Mouse (Mus musculus) cerebellum, adult 2 months (tissue): ENCODE data around the gene Arap2. TPM values are rescaled to one million over a fixed set of nuclear protein-coding genes. Genes with fewer than 3 reads are reported as not detected.
A peak's percentile ranks its signal among the peaks of the same experiment; 100 is the strongest.

ENCODE experiments used
- DNase-seq, 2 experiments: peaks; one replicate each; pipeline ENCODE4 v3.0.0; 2021
- H3K27ac ChIP-seq: fragments of 200-500 bp; 2 replicates; pipeline ENCODE4 v1.5.1; 2012; ENCODE audit warnings: low read length, control low read depth, inconsistent platforms; ENCODE audit not compliant: insufficient read depth
- H3K27me3 ChIP-seq: fragments of 200-500 bp; 2 replicates; pipeline ENCODE4 v1.6.1; 2012; ENCODE audit warnings: inconsistent platforms, mild to moderate bottlenecking, low read length, moderate library complexity; ENCODE audit not compliant: control insufficient read depth, insufficient read depth
- H3K4me1 ChIP-seq: fragments of 200-500 bp; 2 replicates; pipeline ENCODE4 v1.6.1; 2011; ENCODE audit warnings: low read length; ENCODE audit not compliant: control insufficient read depth, insufficient read depth
- H3K4me3 ChIP-seq: fragments of 200-500 bp; replicated peaks from 2 replicates; pipeline ENCODE3; 2011; ENCODE audit warnings: mild to moderate bottlenecking, low read depth, low read length, control low read depth; ENCODE audit not compliant: insufficient read depth
- CTCF ChIP-seq: fragments of 200-500 bp; IDR thresholded peaks from 2 replicates; pipeline ENCODE4 v1.5.1; 2011; ENCODE audit warnings: low read depth, mild to moderate bottlenecking, control low read depth, low read length, moderate library complexity, borderline replicate concordance; ENCODE audit not compliant: insufficient read depth
- POLR2A ChIP-seq: fragments of 200-500 bp; IDR thresholded peaks from 2 replicates; pipeline ENCODE4 v1.6.1; 2011; ENCODE audit warnings: low read length, control low read depth, borderline replicate concordance; ENCODE audit not compliant: insufficient read depth
- WGBS: fragments of 180-500 bp; shearing (Covaris S2); methylation state at CpG from one replicate; pipeline ENCODE4 v1.1.7; 2018; 5-methylcytosine and 5-hydroxymethylcytosine counted together
- polyA plus RNA-seq: library from polyadenylated mRNA; depleted of rRNA; stranded (reverse); fragments of >200 nt; gene quantifications from 2 replicates; pipeline ENCODE4 v1.2.3, GENCODE M21; 2012

The Arap2 gene
- polyA plus RNA-seq, 1 experiment, result 29.1 TPM

DNA sequence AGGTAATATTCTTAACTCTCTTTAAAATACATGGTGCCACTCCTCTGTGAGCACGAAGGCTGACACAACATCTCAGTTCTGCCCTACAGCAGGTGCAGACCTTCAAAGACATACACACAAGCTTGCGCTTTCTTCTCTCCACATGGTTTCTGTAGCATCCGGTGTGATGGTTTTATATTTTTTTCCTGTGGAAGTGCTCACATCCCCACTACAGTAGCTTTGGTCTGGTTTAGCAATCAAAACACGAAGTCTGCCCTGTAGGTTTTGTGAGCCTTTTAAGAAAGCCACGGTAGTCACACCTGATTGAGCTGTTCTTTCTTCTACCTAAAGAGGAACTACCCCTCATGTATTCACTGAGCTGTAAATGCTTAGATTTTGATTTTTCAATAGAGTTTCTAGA lies 12.7 kb upstream of the Arap2 start:
- H3K27ac ChIP-seq, result no peak overlapping the region
- WGBS, result 81% methylated on average over 5 of the region's 5 CpGs
- no peak for DNase-seq
- no peaks in the 10 kb centered on the region for H3K27me3 ChIP-seq
- no peak overlapping the region for H3K4me3 ChIP-seq
- no peak for TF ChIP-seq POLR2A
- TF ChIP-seq CTCF, result no peak
- H3K4me1 ChIP-seq, result no peaks in the 10 kb centered on the region

DNA sequence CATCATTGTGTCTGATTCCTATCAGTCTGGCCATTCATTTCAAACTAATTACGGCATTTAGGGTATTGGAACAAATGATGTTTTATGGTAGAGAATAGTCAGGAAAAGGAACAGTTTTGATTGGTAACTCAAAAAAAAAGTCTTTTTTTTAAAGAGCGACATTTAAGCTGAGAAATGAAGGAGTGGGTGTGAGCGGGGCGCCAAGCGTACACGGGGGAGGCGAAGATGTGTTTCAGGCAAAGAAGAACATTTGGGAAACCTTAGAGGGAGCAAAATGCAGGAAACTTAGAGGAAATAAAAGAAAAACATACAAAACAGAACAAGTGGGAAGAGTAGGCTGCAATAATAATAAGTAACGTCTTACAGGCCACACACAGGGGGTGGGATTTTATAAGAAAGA lies 11.8 kb upstream of the Arap2 start:
- DNase-seq, result no peak
- H3K4me3 ChIP-seq, result no peak overlapping the region
- no peaks in the 10 kb centered on the region for H3K27me3 ChIP-seq
- no peak overlapping the region for H3K27ac ChIP-seq
- WGBS, result 91% methylated on average over 8 of the region's 8 CpGs
- no peaks in the 10 kb centered on the region for H3K4me1 ChIP-seq
- TF ChIP-seq POLR2A, result no peak
- no peak for TF ChIP-seq CTCF

- Histone ChIP-seq H3K27ac (no peak overlapping the region), H3K4me1 (no peaks in the 10 kb centered on the region), H3K4me3 (no peak overlapping the region), H3K27me3 (no peaks in the 10 kb centered on the region)
- WGBS, result 90% methylated on average over 11 of the region's 11 CpGs
- no peak for TF ChIP-seq POLR2A
- no peak for TF ChIP-seq CTCF
- no peak for DNase-seq
Measured at GRCm38 (mm10) chr5:62771775-62772599, 6.0 kb upstream of the Arap2 start.

DNA sequence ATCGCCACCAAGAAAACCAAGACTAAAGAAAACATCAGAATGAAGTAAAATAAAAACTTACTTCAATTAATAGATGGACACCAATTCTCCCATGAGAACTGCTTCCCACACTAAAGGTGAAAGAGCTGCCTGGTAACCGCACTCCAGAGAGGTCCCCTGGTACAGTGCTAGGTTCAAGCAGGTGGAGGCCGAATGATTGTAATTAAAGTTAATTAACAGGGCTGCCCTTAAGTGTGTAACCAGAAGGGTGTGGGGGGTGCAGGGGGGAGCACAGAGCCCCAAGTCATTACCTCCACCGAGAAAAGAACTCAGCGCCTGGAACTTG lies 538 bp downstream of the Arap2 start:
- WGBS, result 18% methylated on average over 5 of the region's 5 CpGs
- H3K27me3 ChIP-seq, result no peaks in the 10 kb centered on the region
- H3K4me1 ChIP-seq, result no peaks in the 10 kb centered on the region
- TF ChIP-seq POLR2A (no peak), CTCF (no peak)
- H3K4me3 ChIP-seq, result peak overlapping the region; percentile 66
- peak overlapping the region; percentile 47; the same call in 1 of the 2 replicates for H3K27ac ChIP-seq
- DNase-seq, result no peak

DNA sequence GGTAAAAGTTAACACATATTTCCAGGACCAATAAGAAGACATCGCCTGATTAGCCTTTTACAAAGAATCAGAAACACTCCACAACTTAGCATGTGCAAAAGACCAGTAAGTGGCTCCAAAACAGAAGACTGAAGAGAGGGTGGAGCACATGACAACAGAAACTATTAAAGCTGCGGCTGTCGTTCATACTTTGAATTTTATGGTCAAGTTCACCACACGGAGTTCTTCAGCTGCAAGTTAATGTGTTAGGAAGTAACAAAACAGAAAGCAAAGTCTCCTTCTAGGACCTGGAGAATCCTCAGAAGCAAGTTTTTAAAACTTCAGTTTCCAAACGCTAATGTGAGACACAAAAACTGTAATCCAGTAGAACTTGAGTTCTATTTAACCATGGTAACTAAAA lies 1.8 kb downstream of the Arap2 start:
- TF ChIP-seq POLR2A (no peak), CTCF (no peak)
- 68% methylated on average over 5 of the region's 5 CpGs for WGBS
- no peaks in the 10 kb centered on the region for H3K4me1 ChIP-seq
- no peak overlapping the region for H3K27ac ChIP-seq
- H3K27me3 ChIP-seq, result no peaks in the 10 kb centered on the region
- no peak overlapping the region for H3K4me3 ChIP-seq
- DNase-seq, result no peak

- Histone ChIP-seq H3K4me3 (no peak overlapping the region), H3K27me3 (no peaks in the 10 kb centered on the region), H3K4me1 (no peaks in the 10 kb centered on the region), H3K27ac (peak overlapping the region; percentile 23; the same call in 1 of the 2 replicates)
- 95% methylated on average over 1 of the region's 1 CpGs for WGBS
- DNase-seq, result no peak
- TF ChIP-seq POLR2A (no peak), CTCF (no peak)
Measured at GRCm38 (mm10) chr5:62763046-62763445, 2.9 kb downstream of the Arap2 start.

DNA sequence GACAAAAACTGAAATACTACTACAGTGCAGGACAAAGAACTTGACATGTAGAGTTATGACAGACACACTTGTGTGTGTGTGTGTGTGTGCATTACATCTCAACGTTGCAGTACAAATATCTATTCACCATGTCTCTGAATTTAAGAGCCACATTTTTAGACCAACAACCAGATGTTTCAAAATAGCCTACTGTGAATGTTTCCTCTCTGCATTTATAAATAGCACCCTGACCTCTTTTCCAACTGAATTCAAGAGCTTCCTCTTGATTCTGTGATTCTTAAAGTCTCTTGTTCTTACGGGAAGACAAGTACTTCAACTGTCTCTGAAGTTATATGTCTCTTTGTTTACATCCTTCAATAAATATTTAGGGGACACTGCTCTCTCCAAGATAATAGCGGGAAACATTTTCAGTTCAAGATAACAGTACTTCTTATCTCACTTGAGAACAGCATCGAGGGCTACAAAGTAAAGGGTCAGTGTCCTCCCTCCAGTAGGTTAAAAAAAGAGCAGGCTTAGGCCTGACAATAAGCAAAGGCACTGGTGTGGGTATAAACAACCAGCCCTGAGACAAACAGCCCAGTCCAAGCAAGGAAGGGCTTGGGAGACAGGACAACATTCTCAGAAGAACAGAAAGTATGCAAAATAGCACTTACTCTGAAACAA lies 3.5 kb downstream of the Arap2 start:
- Histone ChIP-seq H3K4me1 (no peaks in the 10 kb centered on the region), H3K27ac (no peak overlapping the region; the same call in 1 of the 2 replicates), H3K27me3 (no peaks in the 10 kb centered on the region), H3K4me3 (no peak overlapping the region)
- 73% methylated on average over 4 of the region's 4 CpGs for WGBS
- no peak for DNase-seq
- TF ChIP-seq CTCF (no peak), POLR2A (no peak)
